Mouse (Mus musculus) erythroblast, embryonic 14.5 days (primary cell): ENCODE data around the gene 1700122O11Rik. TPM values are rescaled to one million over a fixed set of nuclear protein-coding genes. Genes with fewer than 3 reads are reported as not detected.

Source experiments
- H3K27me3 ChIP-seq: 2 replicates; pipeline ENCODE4 v1.6.1; 2012; ENCODE audit warnings: inconsistent platforms; ENCODE audit not compliant: control insufficient read depth
- H3K36me3 ChIP-seq: 2 replicates; pipeline ENCODE4 v1.6.1; 2012; ENCODE audit warnings: mild to moderate bottlenecking, inconsistent platforms; ENCODE audit not compliant: control insufficient read depth
- H3K4me1 ChIP-seq: 2 replicates; pipeline ENCODE4 v1.6.1; 2012; ENCODE audit warnings: inconsistent platforms; ENCODE audit not compliant: control insufficient read depth
- H3K4me3 ChIP-seq: replicated peaks from 2 replicates; pipeline ENCODE3; 2012; ENCODE audit warnings: moderate library complexity, mild to moderate bottlenecking, inconsistent platforms
- H3K9me3 ChIP-seq: 2 replicates; pipeline ENCODE4 v1.6.1; 2012; ENCODE audit warnings: low read length, inconsistent platforms, mixed read lengths; ENCODE audit not compliant: control insufficient read depth
- GATA1 ChIP-seq: IDR thresholded peaks from 2 replicates; pipeline ENCODE4 v1.6.1; 2012; ENCODE audit warnings: low read length, inconsistent platforms, mixed read lengths
- TAL1 ChIP-seq: IDR thresholded peaks from 3 replicates; pipeline ENCODE4 v1.6.1; 2012; ENCODE audit warnings: low read length, inconsistent platforms, mixed read lengths
- polyA plus RNA-seq: library from polyadenylated mRNA; stranded (reverse); fragments of >175 nt; gene quantifications from 2 replicates; pipeline ENCODE4 v1.2.3, GENCODE M21; 2012

The 1700122O11Rik gene
- polyA plus RNA-seq, 1 experiment, result not detected

DNA sequence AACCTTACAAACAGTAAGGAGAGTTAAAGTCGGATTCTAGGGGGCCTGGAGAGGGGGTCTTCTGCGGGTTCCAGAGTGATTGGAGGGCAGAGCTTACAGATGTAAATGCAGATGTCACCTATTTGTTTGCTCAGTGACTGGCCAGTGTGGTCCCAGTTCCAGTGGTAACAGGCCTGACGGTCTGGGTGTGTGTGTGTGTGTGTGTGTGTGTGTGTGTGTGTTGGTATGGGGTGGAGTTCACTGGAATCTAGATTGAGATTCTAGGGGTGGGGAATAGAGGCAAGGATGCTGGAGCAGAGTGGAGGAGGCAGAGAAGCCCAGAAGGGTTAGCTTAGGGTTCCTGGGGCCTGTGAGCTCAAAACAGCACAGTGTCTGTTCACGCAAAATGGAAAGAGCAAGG lies 32.3 kb downstream of the 1700122O11Rik start:
- TF ChIP-seq GATA1 (no peak), TAL1 (no peak)
- Histone ChIP-seq H3K4me1 (peaks cover 52% of the 10 kb centered on the region), H3K9me3 (no peaks in the 10 kb centered on the region), H3K27me3 (no peaks in the 10 kb centered on the region), H3K36me3 (no peaks in the 10 kb centered on the region), H3K4me3 (no peak overlapping the region)

DNA sequence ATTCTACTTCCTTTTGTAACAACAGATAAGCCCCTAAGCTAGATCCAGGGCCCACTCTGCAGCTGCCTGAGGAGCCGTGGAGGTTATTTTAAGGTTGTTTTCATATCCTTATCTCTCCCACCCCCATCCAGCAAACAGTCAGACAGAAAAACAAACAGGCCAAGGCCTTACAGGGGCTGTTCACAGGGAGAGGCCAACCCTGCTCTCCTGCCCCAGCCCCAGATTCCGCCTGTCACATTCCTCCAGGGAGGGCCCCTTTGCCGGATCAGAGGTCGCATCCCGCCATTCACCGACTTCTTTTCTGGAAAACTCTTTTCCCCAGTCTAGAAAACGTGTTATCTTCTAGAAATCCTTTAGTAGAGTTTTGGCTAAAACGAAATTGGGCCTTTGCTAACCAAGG lies 33.0 kb downstream of the 1700122O11Rik start:
- no peak overlapping the region for H3K4me3 ChIP-seq
- no peaks in the 10 kb centered on the region for H3K9me3 ChIP-seq
- H3K27me3 ChIP-seq, result no peaks in the 10 kb centered on the region
- peaks cover 53% of the 10 kb centered on the region for H3K4me1 ChIP-seq
- TF ChIP-seq TAL1 (no peak), GATA1 (no peak)
- no peaks in the 10 kb centered on the region for H3K36me3 ChIP-seq

DNA sequence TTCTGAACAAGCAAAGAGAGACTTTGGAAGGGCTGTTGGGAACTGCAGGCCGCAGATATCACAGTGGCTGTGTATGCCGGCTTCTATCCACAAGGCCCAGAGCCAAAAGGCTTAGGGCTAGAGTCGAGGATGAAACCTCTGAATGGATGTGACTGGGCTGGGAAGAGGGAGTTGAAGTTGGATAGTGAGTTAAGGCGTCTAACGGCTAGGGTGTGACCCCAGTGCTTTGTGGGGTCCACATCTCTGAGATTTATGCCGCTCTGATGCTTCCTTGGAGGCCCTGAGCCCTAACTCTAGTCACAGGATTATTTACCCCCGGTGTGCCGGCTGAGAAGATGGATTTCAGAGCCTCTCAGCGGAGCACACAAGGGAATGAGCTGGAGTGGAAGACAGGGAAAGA lies 33.5 kb downstream of the 1700122O11Rik start:
- no peak overlapping the region for H3K4me3 ChIP-seq
- H3K4me1 ChIP-seq, result peaks cover 57% of the 10 kb centered on the region
- no peaks in the 10 kb centered on the region for H3K36me3 ChIP-seq
- H3K9me3 ChIP-seq, result no peaks in the 10 kb centered on the region
- no peaks in the 10 kb centered on the region for H3K27me3 ChIP-seq
- TF ChIP-seq GATA1 (no peak), TAL1 (no peak)

DNA sequence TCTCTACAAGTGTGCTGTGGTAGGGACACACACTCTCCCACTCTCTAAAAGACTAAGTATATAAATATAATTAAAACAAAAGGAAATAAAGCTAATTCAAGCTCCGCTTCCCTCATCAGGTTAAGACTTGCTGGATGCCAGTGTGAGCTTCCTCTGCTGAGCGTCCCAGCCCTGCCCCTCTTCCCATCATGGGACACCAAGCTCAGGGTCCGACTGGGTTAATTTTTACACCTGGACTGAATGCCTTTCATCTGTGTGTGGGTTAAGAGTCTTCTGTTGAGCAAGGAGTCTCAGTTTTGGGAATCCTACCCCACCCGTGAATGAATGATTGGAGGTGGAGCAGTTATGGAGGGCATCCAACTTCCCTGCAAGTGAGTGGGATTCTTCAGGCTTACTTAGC lies 35.6 kb downstream of the 1700122O11Rik start:
- no peaks in the 10 kb centered on the region for H3K9me3 ChIP-seq
- peak overlapping the region; percentile 60 for H3K4me3 ChIP-seq
- peaks cover 70% of the 10 kb centered on the region for H3K4me1 ChIP-seq
- no peaks in the 10 kb centered on the region for H3K36me3 ChIP-seq
- TF ChIP-seq TAL1 (no peak), GATA1 (no peak)
- H3K27me3 ChIP-seq, result no peaks in the 10 kb centered on the region

DNA sequence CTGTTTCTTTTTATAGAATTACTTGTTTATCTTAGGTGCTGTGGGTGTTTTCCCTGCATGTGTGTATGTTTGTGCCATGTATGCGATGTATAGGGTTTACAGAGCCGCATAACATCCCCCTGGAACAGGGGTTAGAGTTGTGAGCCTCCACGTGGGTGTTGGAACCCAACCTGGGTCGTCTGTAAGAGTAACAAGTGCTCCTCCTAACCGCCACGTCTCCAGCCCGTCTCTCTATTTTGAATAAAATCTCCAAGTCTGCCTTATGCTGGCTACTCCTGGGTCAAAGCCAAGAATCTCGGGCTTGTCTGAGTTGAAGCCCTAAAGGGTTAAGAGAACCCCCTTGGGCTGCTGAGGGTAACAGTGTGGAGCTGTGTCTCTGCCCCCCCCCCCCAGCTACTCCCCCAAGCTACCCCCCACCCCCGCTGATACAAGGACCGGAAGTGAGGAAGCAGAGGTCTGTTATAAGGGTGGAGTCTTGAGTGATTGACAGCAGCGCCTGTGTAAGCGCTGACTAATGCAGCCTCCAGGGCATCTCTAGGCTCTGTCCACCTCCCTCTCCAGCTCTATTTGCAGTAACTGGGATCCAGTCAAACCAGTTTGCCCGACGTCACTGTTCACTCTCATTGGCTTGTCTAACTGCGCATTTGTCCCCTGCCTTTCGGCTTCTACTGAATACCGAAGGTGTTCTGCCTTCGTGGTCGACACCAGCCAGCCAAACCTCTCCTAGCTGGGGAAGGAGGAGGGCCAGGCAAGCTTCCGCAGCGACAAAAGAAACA lies 36.3 kb downstream of the 1700122O11Rik start:
- no peaks in the 10 kb centered on the region for H3K27me3 ChIP-seq
- H3K36me3 ChIP-seq, result no peaks in the 10 kb centered on the region
- peak overlapping the region; percentile 60 for H3K4me3 ChIP-seq
- H3K9me3 ChIP-seq, result no peaks in the 10 kb centered on the region
- H3K4me1 ChIP-seq, result peaks cover 70% of the 10 kb centered on the region
- TF ChIP-seq GATA1 (no peak), TAL1 (no peak)

DNA sequence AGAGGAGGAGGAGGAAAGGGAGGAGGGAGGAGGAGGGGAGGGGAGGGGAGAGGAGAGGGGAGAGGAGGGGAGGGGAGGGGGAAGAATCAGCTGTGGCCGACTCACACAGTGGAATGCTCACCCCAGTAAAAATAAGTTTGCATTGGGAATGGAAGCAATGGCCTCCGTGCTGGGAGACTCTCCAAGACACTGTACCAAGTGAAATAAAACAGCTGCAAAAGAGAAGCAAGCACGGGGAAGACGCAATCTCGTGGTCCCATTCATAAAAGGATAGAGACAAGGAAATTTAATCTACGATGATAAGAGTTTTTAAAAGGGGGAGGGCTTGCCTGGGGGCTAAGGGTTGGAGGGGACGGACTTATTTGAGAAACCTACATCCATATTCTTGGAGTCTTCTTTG lies 36.9 kb downstream of the 1700122O11Rik start:
- H3K36me3 ChIP-seq, result no peaks in the 10 kb centered on the region
- H3K9me3 ChIP-seq, result no peaks in the 10 kb centered on the region
- peak overlapping the region; percentile 60 for H3K4me3 ChIP-seq
- TF ChIP-seq TAL1, result no peak
- no peak for TF ChIP-seq GATA1
- peaks cover 64% of the 10 kb centered on the region for H3K4me1 ChIP-seq
- no peaks in the 10 kb centered on the region for H3K27me3 ChIP-seq

DNA sequence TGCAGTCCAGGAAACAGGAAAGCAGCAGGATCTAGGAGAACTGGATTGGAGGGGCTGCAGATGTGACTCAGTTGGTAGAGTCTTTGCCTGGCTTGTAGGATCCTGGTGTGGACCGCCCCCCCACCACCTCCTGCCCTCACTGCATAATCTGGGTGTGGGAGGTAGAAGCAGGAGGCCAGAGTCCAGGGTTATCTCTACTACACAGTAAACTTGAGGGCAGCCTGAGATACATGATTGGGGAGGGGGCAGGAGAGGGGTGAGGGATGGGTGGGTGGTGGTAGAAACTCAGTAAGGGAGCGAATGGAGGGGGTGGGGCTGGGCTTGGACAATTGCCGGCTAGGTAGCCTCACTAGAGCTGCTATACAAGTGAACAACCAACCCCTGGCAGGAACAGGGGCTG lies 38.3 kb downstream of the 1700122O11Rik start:
- no peaks in the 10 kb centered on the region for H3K36me3 ChIP-seq
- H3K4me1 ChIP-seq, result peaks cover 54% of the 10 kb centered on the region

DNA sequence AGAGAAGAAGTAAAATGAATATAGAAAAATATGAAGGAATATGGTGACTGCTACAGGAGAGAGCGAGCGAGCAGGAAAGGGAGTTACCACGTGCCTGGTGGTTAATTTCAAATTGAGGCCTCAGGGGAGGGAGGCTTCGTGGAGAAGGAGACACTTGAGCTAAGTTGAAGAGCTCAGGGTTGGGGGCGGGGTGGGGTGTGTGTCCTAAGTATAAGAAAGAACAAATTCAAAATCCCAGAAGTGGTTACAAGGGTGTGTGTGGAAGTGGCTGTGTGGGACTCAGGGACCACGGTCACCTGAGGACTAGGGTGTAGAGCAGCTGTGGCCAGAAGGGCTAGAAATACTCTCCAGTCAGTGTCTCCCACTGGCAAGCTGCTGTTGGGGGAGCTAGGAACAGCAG lies 38.7 kb downstream of the 1700122O11Rik start:
- Histone ChIP-seq H3K36me3 (no peaks in the 10 kb centered on the region), H3K4me3 (no peak overlapping the region), H3K9me3 (no peaks in the 10 kb centered on the region), H3K4me1 (peaks cover 50% of the 10 kb centered on the region), H3K27me3 (no peaks in the 10 kb centered on the region)
- TF ChIP-seq TAL1, result no peak
- TF ChIP-seq GATA1, result no peak

More for the DNA sequence above, 38.3 kb downstream of the 1700122O11Rik start:
- H3K9me3 ChIP-seq, result no peaks in the 10 kb centered on the region
- TF ChIP-seq GATA1 (no peak), TAL1 (no peak)
- H3K4me3 ChIP-seq, result no peak overlapping the region
- H3K27me3 ChIP-seq, result no peaks in the 10 kb centered on the region

DNA sequence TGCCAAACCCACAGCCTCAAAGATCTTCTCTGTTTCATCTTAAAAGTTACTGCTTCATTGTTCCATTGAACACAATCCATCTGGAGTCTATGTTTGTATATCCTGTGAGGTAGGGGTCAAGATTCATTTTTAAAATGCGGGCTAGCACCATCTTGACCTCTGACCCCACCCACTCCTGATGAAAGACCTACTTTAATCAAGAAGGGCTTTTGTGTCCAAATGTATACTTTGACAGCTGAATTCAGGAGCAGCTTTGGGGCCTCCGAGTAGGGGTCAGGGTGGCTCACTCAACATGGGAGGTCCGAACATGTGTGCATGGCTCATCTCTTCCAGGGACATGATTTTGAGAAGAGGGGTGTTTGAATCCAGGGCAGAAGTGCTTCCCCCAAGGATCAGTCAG lies 40.3 kb downstream of the 1700122O11Rik start:
- H3K36me3 ChIP-seq, result no peaks in the 10 kb centered on the region
- TF ChIP-seq GATA1 (no peak), TAL1 (no peak)
- H3K4me3 ChIP-seq, result no peak overlapping the region
- H3K4me1 ChIP-seq, result peaks cover 42% of the 10 kb centered on the region
- no peaks in the 10 kb centered on the region for H3K27me3 ChIP-seq
- no peaks in the 10 kb centered on the region for H3K9me3 ChIP-seq
